Mouse (Mus musculus) ES-Bruce4 (cell line): ENCODE results near the gene Grb2. TPM values are rescaled to one million over a fixed set of nuclear protein-coding genes. Genes with fewer than 3 reads are reported as not detected.

ENCODE experiments used
- H3K27ac ChIP-seq: 2 replicates; pipeline ENCODE4 v1.5.1; 2012; ENCODE audit warnings: low read length, inconsistent platforms; ENCODE audit not compliant: insufficient read depth
- H3K27me3 ChIP-seq: 2 replicates; pipeline ENCODE4 v1.6.1; 2012; ENCODE audit warnings: mild to moderate bottlenecking, low read length, inconsistent platforms; ENCODE audit not compliant: control insufficient read depth, poor library complexity, insufficient read depth, severe bottlenecking
- H3K36me3 ChIP-seq: 2 replicates; pipeline ENCODE4 v1.6.1; 2012; ENCODE audit warnings: inconsistent platforms, mild to moderate bottlenecking, low read length, moderate library complexity; ENCODE audit not compliant: control insufficient read depth, poor library complexity, insufficient read depth, severe bottlenecking
- H3K4me1 ChIP-seq: one replicate; pipeline ENCODE4 v1.8.1; 2011; ENCODE audit warnings: low read length; ENCODE audit not compliant: control insufficient read depth, insufficient read depth
- H3K4me3 ChIP-seq: 2 replicates; pipeline ENCODE4 v1.5.1; 2011; ENCODE audit warnings: low read depth, mild to moderate bottlenecking, low read length
- H3K9ac ChIP-seq: 2 replicates; pipeline ENCODE4 v1.6.1; 2012; ENCODE audit warnings: low read depth, mild to moderate bottlenecking, inconsistent platforms; ENCODE audit not compliant: poor library complexity, severe bottlenecking
- H3K9me3 ChIP-seq: replicated peaks from 2 replicates; pipeline ENCODE4 v1.6.1; 2012; ENCODE audit warnings: mild to moderate bottlenecking, low read length, inconsistent platforms; ENCODE audit not compliant: control insufficient read depth, poor library complexity, insufficient read depth, severe bottlenecking
- CTCF ChIP-seq: IDR thresholded peaks from one replicate; pipeline ENCODE4 v1.8.1; 2011; ENCODE audit warnings: low read depth, low read length
- EP300 ChIP-seq: IDR thresholded peaks from 2 replicates; pipeline ENCODE4 v1.6.1; 2011; ENCODE audit warnings: low read depth, low read length; ENCODE audit not compliant: insufficient read depth
- POLR2A ChIP-seq: IDR thresholded peaks from one replicate; pipeline ENCODE4 v1.8.1; 2011; ENCODE audit warnings: low read length; ENCODE audit not compliant: insufficient read depth
- polyA plus RNA-seq: library from polyadenylated mRNA; stranded (reverse); fragments of >200 nt; gene quantifications from 2 replicates; pipeline ENCODE4 v1.2.4, GENCODE M21; 2011; ENCODE audit warnings: low read depth; ENCODE audit not compliant: missing spikeins, insufficient read depth, insufficient read length

Grb2 gene
- polyA plus RNA-seq, 1 experiment, result 75.0 TPM

GRCm38 (mm10) chr11:115737608-115738208 is 29.3 kb upstream of the Grb2 start:
- Histone ChIP-seq H3K36me3 (no peaks in the 10 kb centered on the region), H3K9ac (no peak overlapping the region), H3K4me1 (peaks cover 3% of the 10 kb centered on the region), H3K4me3 (no peak overlapping the region), H3K27ac (no peak overlapping the region), H3K9me3 (no peaks in the 10 kb centered on the region), H3K27me3 (no peaks in the 10 kb centered on the region)
- TF ChIP-seq POLR2A (no peak), CTCF (no peak), EP300 (no peak)

GRCm38 (mm10) chr11:115734041-115734686 is 25.8 kb upstream of the Grb2 start:
- Histone ChIP-seq H3K9me3 (no peaks in the 10 kb centered on the region), H3K36me3 (no peaks in the 10 kb centered on the region), H3K9ac (peak overlapping the region; percentile 28; the same call in 1 of the 2 replicates), H3K27ac (no peak overlapping the region), H3K4me3 (no peak overlapping the region), H3K27me3 (no peaks in the 10 kb centered on the region), H3K4me1 (peaks cover 3% of the 10 kb centered on the region)
- TF ChIP-seq CTCF (no peak), EP300 (no peak), POLR2A (no peak)

- no peaks in the 10 kb centered on the region for H3K27me3 ChIP-seq
- H3K27ac ChIP-seq, result no peak overlapping the region
- no peaks in the 10 kb centered on the region for H3K36me3 ChIP-seq
- H3K4me3 ChIP-seq, result no peak overlapping the region
- no peaks in the 10 kb centered on the region for H3K4me1 ChIP-seq
- H3K9me3 ChIP-seq, result no peaks in the 10 kb centered on the region
- no peak overlapping the region for H3K9ac ChIP-seq
- TF ChIP-seq CTCF (no peak), POLR2A (no peak), EP300 (no peak)
Measured at GRCm38 (mm10) chr11:115723231-115723630, 14.8 kb upstream of the Grb2 start.

- H3K4me1 ChIP-seq, result no peaks in the 10 kb centered on the region
- no peak overlapping the region for H3K27ac ChIP-seq
- H3K4me3 ChIP-seq, result no peak overlapping the region
- no peaks in the 10 kb centered on the region for H3K27me3 ChIP-seq
- no peak for TF ChIP-seq POLR2A
- TF ChIP-seq CTCF, result peak; percentile 90
- no peak overlapping the region for H3K9ac ChIP-seq
- H3K9me3 ChIP-seq, result no peaks in the 10 kb centered on the region
- H3K36me3 ChIP-seq, result no peaks in the 10 kb centered on the region
Measured at GRCm38 (mm10) chr11:115722638-115723037, 14.2 kb upstream of the Grb2 start.

- Histone ChIP-seq H3K9ac (no peak overlapping the region), H3K36me3 (no peaks in the 10 kb centered on the region), H3K27ac (no peak overlapping the region), H3K27me3 (no peaks in the 10 kb centered on the region), H3K9me3 (no peaks in the 10 kb centered on the region), H3K4me1 (no peaks in the 10 kb centered on the region), H3K4me3 (no peak overlapping the region)
- TF ChIP-seq EP300 (no peak), POLR2A (no peak), CTCF (no peak)
Measured at GRCm38 (mm10) chr11:115717660-115718390, 9.4 kb upstream of the Grb2 start.
